Mouse (Mus musculus) intestine, embryonic 16.5 days (tissue): Measurements from ENCODE around the gene Vopp1. TPM values are rescaled to one million over a fixed set of nuclear protein-coding genes. Genes with fewer than 3 reads are reported as not detected.

Experiments used
- polyA plus RNA-seq: library from polyadenylated mRNA; unstranded; fragments of >200 nt; fragmentation: Nextera tagmentation; extraction: Ambion mirVana; gene quantifications from 2 replicates; pipeline ENCODE4 v1.2.1, GENCODE M21; 2015

Gene Vopp1
- polyA plus RNA-seq, 1 experiment from 2014 or later = 24.9 TPM

Other genes starting within 250 kb of the Vopp1 start
- gene Herc6, start 244.2 kb downstream of the Vopp1 start, polyA plus RNA-seq = 1.2 and 2.0 TPM in 2 replicates
- 20.4 and 21.4 TPM in 2 replicates for gene Pyurf, start 133.1 kb downstream of the Vopp1 start, polyA plus RNA-seq
- 15.8 and 15.9 TPM in 2 replicates for gene Lancl2, start 122.6 kb downstream of the Vopp1 start, polyA plus RNA-seq
- gene Vmn1r21, start 25.2 kb upstream of the Vopp1 start, polyA plus RNA-seq = not detected in 2 replicates
- gene Vmn1r22, start 82.9 kb upstream of the Vopp1 start, polyA plus RNA-seq = not detected in 2 replicates
- not detected in 2 replicates for gene Vmn1r23, start 101.7 kb upstream of the Vopp1 start, polyA plus RNA-seq
- not detected in 2 replicates for gene Vmn1r24, start 136.3 kb upstream of the Vopp1 start, polyA plus RNA-seq
- not detected in 2 replicates for gene Vmn1r25, start 155.7 kb upstream of the Vopp1 start, polyA plus RNA-seq
- gene Vmn1r26, start 190.0 kb upstream of the Vopp1 start, polyA plus RNA-seq = not detected in 2 replicates